Mouse (Mus musculus): ENCODE data around the gene Ttc9b. TPM values are rescaled to one million over a fixed set of nuclear protein-coding genes. Genes with fewer than 3 reads are reported as not detected.

Ttc9b gene
- polyA plus RNA-seq, 1 experiment from 2014 or later = 10.2 TPM

DNA sequence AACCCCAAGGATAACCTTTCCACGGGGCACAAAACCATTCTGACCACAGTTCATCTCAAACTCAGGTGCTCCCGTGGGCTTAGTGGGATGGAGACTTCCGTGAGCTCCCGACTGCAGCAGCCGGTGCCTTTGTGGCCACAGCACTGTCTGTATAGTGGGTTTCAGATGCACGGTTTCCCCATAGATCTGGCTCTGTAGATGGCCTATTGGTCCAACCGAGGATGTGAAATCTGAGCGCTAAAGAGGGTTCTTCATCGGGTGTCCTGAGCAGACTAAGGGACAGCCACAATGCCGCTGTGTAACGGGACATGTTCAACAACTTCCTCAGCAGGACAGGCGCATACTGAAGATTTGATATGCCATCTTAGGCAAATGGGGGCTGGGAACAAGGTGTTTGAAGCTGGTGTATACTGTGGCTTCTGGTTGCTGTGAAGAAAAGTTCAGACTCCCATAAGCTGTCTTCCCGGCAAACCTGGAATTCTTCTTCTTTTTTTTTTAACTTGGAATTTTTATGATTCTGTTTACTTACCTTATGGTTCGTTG is 34.6 kb downstream of the Ttc9b start:
- ATAC-seq (ENCODE audit: low FRiP score) = no peak
- H3K9ac ChIP-seq (ENCODE audit: low read length) = peak overlapping the region; percentile 74
- H3K9me3 ChIP-seq (ENCODE audit: control insufficient read depth, low read length) = no peaks in the 10 kb centered on the region
- H3K4me3 ChIP-seq (ENCODE audit: low read depth, low read length) = peak overlapping the region; percentile 44
- H3K36me3 ChIP-seq (ENCODE audit: control insufficient read depth, insufficient read depth, low read length) = no peaks in the 10 kb centered on the region
- 42% methylated on average over 14 of the region's 14 CpGs for WGBS
- peak overlapping the region; percentile 68 for H3K4me2 ChIP-seq
- DNase-seq (ENCODE audit: low spot score, missing footprints) = peak; percentile 85
- peak overlapping the region; percentile 58; the same call in 1 of the 2 replicates for H3K27ac ChIP-seq (ENCODE audit: low read depth, low read length)
- no peaks in the 10 kb centered on the region for H3K27me3 ChIP-seq (ENCODE audit: control insufficient read depth, insufficient read depth, low read length)
- H3K4me1 ChIP-seq (ENCODE audit: control insufficient read depth, insufficient read depth, low read length) = peaks cover 7% of the 10 kb centered on the region; the same call in 1 of the 2 replicates

DNA sequence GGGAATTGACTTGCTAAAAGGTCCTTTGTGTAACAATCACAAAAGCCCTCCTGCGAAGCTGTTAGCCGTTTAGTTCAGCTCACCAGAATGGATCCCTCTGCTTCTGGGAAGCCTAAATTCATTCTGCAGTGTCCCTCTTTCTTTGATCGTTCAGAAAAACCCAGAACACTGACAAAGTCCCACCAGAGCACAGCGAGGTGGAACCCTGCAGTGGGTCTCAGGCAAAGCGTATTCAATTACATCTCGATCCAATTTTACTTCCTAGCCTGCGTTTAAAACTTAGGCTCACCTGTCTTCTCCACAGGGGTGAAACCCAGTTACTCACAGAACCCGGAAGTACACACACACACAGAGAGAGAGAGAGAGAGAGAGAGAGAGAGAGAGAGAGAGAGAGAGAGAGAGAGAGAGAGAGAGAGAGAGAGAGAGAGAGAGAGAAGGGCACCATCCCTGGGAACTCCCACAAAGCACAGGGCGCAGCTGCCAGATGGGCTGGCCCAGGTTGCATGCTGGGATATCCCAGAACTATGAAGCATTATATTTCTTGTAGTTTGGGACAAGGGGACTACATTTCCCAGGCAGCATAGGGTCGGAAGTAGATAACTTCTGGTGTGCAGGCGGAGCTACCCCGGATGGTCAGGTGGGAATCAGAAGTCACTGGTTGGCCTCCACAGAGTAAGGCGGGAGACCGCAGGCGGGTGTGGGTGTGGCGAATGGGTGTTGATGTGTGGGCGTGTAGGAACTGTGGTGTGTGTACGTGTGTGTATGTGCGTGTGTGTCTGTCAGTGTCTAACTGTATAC is 35.3 kb downstream of the Ttc9b start, which contains the start of gene Zfp607b:
TSS of gene Zfp607b (plus strand) at position 526 of the 798 bp plus-strand sequence.
- Histone ChIP-seq H3K9me3 (ENCODE audit: control insufficient read depth, low read length) (no peaks in the 10 kb centered on the region), H3K36me3 (ENCODE audit: control insufficient read depth, insufficient read depth, low read length) (no peaks in the 10 kb centered on the region), H3K27me3 (ENCODE audit: control insufficient read depth, insufficient read depth, low read length) (no peaks in the 10 kb centered on the region), H3K9ac (ENCODE audit: low read length) (peak within 1 kb of the TSS; percentile 74), H3K4me3 (ENCODE audit: low read depth, low read length) (peak within 1 kb of the TSS; percentile 44), H3K4me2 (peak within 1 kb of the TSS; percentile 68), H3K27ac (ENCODE audit: low read depth, low read length) (peak within 1 kb of the TSS; percentile 58), H3K4me1 (ENCODE audit: control insufficient read depth, insufficient read depth, low read length) (peaks cover 7% of the 10 kb centered on the region; the same call in 1 of the 2 replicates)
- 0% methylated on average over 19 of the region's 19 CpGs for WGBS
- DNase-seq (ENCODE audit: low spot score, missing footprints) (peak; percentile 97), ATAC-seq (ENCODE audit: low FRiP score) (peak; percentile 97)

DNA sequence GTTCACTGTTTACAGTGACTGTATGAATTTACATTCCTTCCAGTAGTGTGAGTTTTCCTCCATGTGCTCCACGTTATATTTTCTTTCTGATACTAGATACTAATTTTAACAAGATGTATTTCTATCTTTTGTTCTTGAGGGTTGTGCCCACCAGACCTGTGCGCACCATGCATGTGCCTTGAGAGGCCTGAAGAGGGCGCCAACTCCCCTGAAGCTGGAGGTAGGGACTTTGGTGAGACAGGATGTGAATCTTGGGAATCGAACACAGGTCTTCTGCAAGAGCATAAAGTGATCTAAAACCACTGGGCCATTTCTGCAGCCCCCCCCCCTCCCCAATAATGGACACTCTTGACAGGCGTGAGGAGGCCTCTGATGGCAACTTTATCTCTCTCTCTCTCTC is 37.4 kb downstream of the Ttc9b start:
- H3K4me2 ChIP-seq = no peak overlapping the region
- 41% methylated on average over 4 of the region's 5 CpGs for WGBS
- H3K36me3 ChIP-seq (ENCODE audit: control insufficient read depth, insufficient read depth, low read length) = no peaks in the 10 kb centered on the region

DNA sequence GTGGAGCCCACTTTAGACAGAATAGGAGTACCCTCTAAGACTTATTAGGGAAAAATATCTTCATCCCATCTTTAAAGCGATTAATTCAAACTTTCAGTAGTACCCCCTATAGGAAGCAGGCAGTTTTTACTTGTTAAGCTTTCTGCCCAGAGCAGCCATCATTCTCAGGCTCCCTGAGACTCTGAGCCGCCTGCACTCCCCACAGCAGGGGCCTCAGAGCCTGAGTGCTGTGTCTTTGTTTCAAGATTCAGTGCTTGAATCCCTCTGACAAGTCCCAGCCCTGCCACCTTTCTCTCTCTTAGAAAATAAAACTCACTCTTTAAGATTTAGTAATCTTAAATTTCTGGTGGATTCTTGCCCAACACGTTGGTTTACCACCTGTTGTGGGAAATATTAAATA is 43.0 kb downstream of the Ttc9b start:
- Histone ChIP-seq H3K36me3 (ENCODE audit: control insufficient read depth, insufficient read depth, low read length) (no peaks in the 10 kb centered on the region; the same call in 1 of the 2 replicates), H3K9ac (ENCODE audit: low read length) (no peak overlapping the region), H3K4me2 (no peak overlapping the region), H3K4me3 (ENCODE audit: low read depth, low read length) (no peak overlapping the region), H3K27me3 (ENCODE audit: control insufficient read depth, insufficient read depth, low read length) (no peaks in the 10 kb centered on the region), H3K9me3 (ENCODE audit: control insufficient read depth, low read length) (no peaks in the 10 kb centered on the region), H3K4me1 (ENCODE audit: control insufficient read depth, insufficient read depth, low read length) (no peaks in the 10 kb centered on the region), H3K27ac (ENCODE audit: low read depth, low read length) (no peak overlapping the region)
- ATAC-seq (ENCODE audit: low FRiP score) (no peak), DNase-seq (ENCODE audit: low spot score, missing footprints) (no peak)
- WGBS = 24% methylated on average over 3 of the region's 3 CpGs

More for the DNA sequence above, 37.4 kb downstream of the Ttc9b start:
- no peak overlapping the region for H3K9ac ChIP-seq (ENCODE audit: low read length)
- H3K4me3 ChIP-seq (ENCODE audit: low read depth, low read length) = no peak overlapping the region
- H3K27me3 ChIP-seq (ENCODE audit: control insufficient read depth, insufficient read depth, low read length) = no peaks in the 10 kb centered on the region
- H3K27ac ChIP-seq (ENCODE audit: low read depth, low read length) = no peak overlapping the region
- ATAC-seq (ENCODE audit: low FRiP score) = no peak
- no peak for DNase-seq (ENCODE audit: low spot score, missing footprints)
- H3K9me3 ChIP-seq (ENCODE audit: control insufficient read depth, low read length) = no peaks in the 10 kb centered on the region
- peaks cover 7% of the 10 kb centered on the region; the same call in 1 of the 2 replicates for H3K4me1 ChIP-seq (ENCODE audit: control insufficient read depth, insufficient read depth, low read length)

Other genes with a start within 250 kb of the Ttc9b start
- 0.08 and 0.31 TPM in 2 replicates for gene Sptbn4, start 206.2 kb upstream of the Ttc9b start, polyA plus RNA-seq (2014; fragmentation: Nextera tagmentation; extraction: Ambion mirVana)
- 33.1 and 39.5 TPM in 2 replicates for gene Blvrb, start 205.9 kb upstream of the Ttc9b start, polyA plus RNA-seq (2014; fragmentation: Nextera tagmentation; extraction: Ambion mirVana)
- gene Sertad3, start 180.1 kb upstream of the Ttc9b start, polyA plus RNA-seq (2014; fragmentation: Nextera tagmentation; extraction: Ambion mirVana) = 20.3 and 22.0 TPM in 2 replicates
- 13.4 and 15.5 TPM in 2 replicates for gene Sertad1, start 167.0 kb upstream of the Ttc9b start, polyA plus RNA-seq (2014; fragmentation: Nextera tagmentation; extraction: Ambion mirVana)
- 0.77 and 0.85 TPM in 2 replicates for gene Prx, start 154.6 kb upstream of the Ttc9b start, polyA plus RNA-seq (2014; fragmentation: Nextera tagmentation; extraction: Ambion mirVana)
- 0.18 and 0.21 TPM in 2 replicates for gene Hipk4, start 130.6 kb upstream of the Ttc9b start, polyA plus RNA-seq (2014; fragmentation: Nextera tagmentation; extraction: Ambion mirVana)
- 62.5 and 63.5 TPM in 2 replicates for gene Pld3, start 100.7 kb upstream of the Ttc9b start, polyA plus RNA-seq (2014; fragmentation: Nextera tagmentation; extraction: Ambion mirVana)
- gene 2310022A10Rik, start 100.7 kb upstream of the Ttc9b start, polyA plus RNA-seq (2014; fragmentation: Nextera tagmentation; extraction: Ambion mirVana) = 24.6 and 26.5 TPM in 2 replicates
- gene Akt2, start 62.4 kb upstream of the Ttc9b start, polyA plus RNA-seq (2014; fragmentation: Nextera tagmentation; extraction: Ambion mirVana) = 62.6 and 69.0 TPM in 2 replicates
- gene Map3k10, start 20.7 kb downstream of the Ttc9b start, polyA plus RNA-seq (2014; fragmentation: Nextera tagmentation; extraction: Ambion mirVana) = 5.1 and 8.8 TPM in 2 replicates
- gene Zfp607b, start 35.4 kb downstream of the Ttc9b start, polyA plus RNA-seq (2014; fragmentation: Nextera tagmentation; extraction: Ambion mirVana) = 8.6 and 9.3 TPM in 2 replicates
- gene Zfp60, start 77.5 kb downstream of the Ttc9b start, polyA plus RNA-seq (2014; fragmentation: Nextera tagmentation; extraction: Ambion mirVana) = 83.0 and 89.2 TPM in 2 replicates
- 2.4 and 2.8 TPM in 2 replicates for gene Zfp626, start 153.3 kb downstream of the Ttc9b start, polyA plus RNA-seq (2014; fragmentation: Nextera tagmentation; extraction: Ambion mirVana)
- 12.3 and 13.1 TPM in 2 replicates for gene Zfp59, start 184.7 kb downstream of the Ttc9b start, polyA plus RNA-seq (2014; fragmentation: Nextera tagmentation; extraction: Ambion mirVana)
- 3.0 and 3.9 TPM in 2 replicates for gene Zfp607a, start 203.6 kb downstream of the Ttc9b start, polyA plus RNA-seq (2014; fragmentation: Nextera tagmentation; extraction: Ambion mirVana)

All from midbrain, embryonic 11.5 days (tissue).